Mouse (Mus musculus) myocyte (in vitro differentiated cells): ENCODE data around the gene Upf2.

Source experiments
- CEBPB ChIP-seq: IDR thresholded peaks from 2 replicates; pipeline ENCODE4 v1.6.1; 2011; ENCODE audit warnings: mild to moderate bottlenecking, moderate library complexity; ENCODE audit not compliant: poor library complexity, insufficient read depth, severe bottlenecking
- E2F4 ChIP-seq: IDR thresholded peaks from one replicate; pipeline ENCODE4 v1.6.1; 2011; ENCODE audit warnings: mild to moderate bottlenecking, control low read depth, moderate library complexity; ENCODE audit not compliant: insufficient read depth
- MAX ChIP-seq: IDR thresholded peaks from one replicate; pipeline ENCODE4 v1.6.1; 2011; ENCODE audit warnings: low read depth, mild to moderate bottlenecking, control low read depth
- MYOD1 ChIP-seq, 3 experiments: IDR thresholded peaks; one replicate each; pipeline ENCODE4 v1.6.1; 2011; ENCODE audit warnings: control low read depth in 2 of 3, low read depth in 2 of 3, mild to moderate bottlenecking in 2 of 3, moderate library complexity in 1 of 3; ENCODE audit not compliant: insufficient read length in 2 of 3, control insufficient read depth in 1 of 3
- MYOG ChIP-seq, 3 experiments: IDR thresholded peaks; one replicate each; pipeline ENCODE4 v1.6.1; 2011; ENCODE audit warnings: control low read depth in 2 of 3, low read depth in 2 of 3, mild to moderate bottlenecking in 2 of 3; ENCODE audit not compliant: insufficient read length in 2 of 3, control insufficient read depth in 1 of 3, insufficient read depth in 1 of 3
- POLR2A ChIP-seq: IDR thresholded peaks from one replicate; pipeline ENCODE4 v1.6.1; 2011; ENCODE audit warnings: low read depth, mild to moderate bottlenecking, control low read depth, moderate library complexity; ENCODE audit not compliant: insufficient read length
- POLR2AphosphoS2 ChIP-seq: IDR thresholded peaks from one replicate; pipeline ENCODE4 v1.6.1; 2011; ENCODE audit warnings: low read depth, control low read depth; ENCODE audit not compliant: insufficient read length
- REST ChIP-seq: IDR thresholded peaks from one replicate; pipeline ENCODE4 v1.6.1; 2011; ENCODE audit warnings: mild to moderate bottlenecking, control low read depth, moderate library complexity; ENCODE audit not compliant: insufficient read depth, insufficient read length
- SRF ChIP-seq: IDR thresholded peaks from one replicate; pipeline ENCODE4 v1.6.1; 2011; ENCODE audit warnings: low read depth; ENCODE audit not compliant: control insufficient read depth, insufficient read length
- TCF12 ChIP-seq: IDR thresholded peaks from one replicate; pipeline ENCODE4 v1.6.1; 2011; ENCODE audit warnings: mild to moderate bottlenecking, control low read depth; ENCODE audit not compliant: poor library complexity, insufficient read depth, severe bottlenecking
- TCF3 ChIP-seq: IDR thresholded peaks from one replicate; pipeline ENCODE4 v1.6.1; 2011; ENCODE audit warnings: low read depth, control low read depth; ENCODE audit not compliant: insufficient read length
- USF1 ChIP-seq: IDR thresholded peaks from one replicate; pipeline ENCODE4 v1.6.1; 2011; ENCODE audit warnings: low read depth, mild to moderate bottlenecking, control low read depth, moderate library complexity

DNA sequence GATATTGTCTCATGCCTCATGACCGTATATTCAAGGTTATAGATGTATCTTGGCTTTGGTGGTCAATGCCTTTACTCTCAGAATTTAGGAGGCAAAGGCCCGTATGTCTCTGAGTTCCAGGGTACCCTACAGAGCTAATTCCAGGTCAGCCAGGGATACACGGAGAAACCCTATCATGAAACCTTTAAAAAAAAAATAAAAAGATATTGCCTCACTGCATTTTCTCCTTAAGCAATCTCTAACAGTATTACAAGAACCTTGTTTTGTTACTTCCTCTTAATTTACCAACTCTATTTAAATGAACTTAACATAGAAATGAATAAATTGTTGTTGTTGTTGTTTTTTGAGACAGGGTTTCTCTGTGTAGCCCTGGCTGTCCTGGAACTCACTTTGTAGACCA, 14.7 kb downstream of the Upf2 start:
- TF ChIP-seq POLR2AphosphoS2 = no peak
- TF ChIP-seq POLR2A = no peak
- TF ChIP-seq MAX = no peak
- TF ChIP-seq MYOD1 (IDR thresholded peaks at IDR 0.05; ENCODE audit: control insufficient read depth in 1 of 3, insufficient read length in 2 of 3, low read depth in 2 of 3) = no peak
- no peak for TF ChIP-seq MYOG (IDR thresholded peaks at IDR 0.05; ENCODE audit: control insufficient read depth in 1 of 3, insufficient read depth in 1 of 3, insufficient read length in 2 of 3, low read depth in 2 of 3)
- TF ChIP-seq CEBPB = no peak
- no peak for TF ChIP-seq E2F4
- no peak for TF ChIP-seq USF1
- TF ChIP-seq TCF3 = no peak
- TF ChIP-seq SRF = no peak
- TF ChIP-seq TCF12 = no peak
- no peak for TF ChIP-seq REST
